Mouse (Mus musculus): ENCODE data around the gene Zfp689. TPM values are rescaled to one million over a fixed set of nuclear protein-coding genes. Genes with fewer than 3 reads are reported as not detected.
"Not testable (repeated sequence)": the region's sequence is repeated elsewhere in the genome, so short reads cannot be mapped to it uniquely, and the experiment has no call there.

The Zfp689 gene
- total RNA-seq, 1 experiment: 3.5 TPM

DNA sequence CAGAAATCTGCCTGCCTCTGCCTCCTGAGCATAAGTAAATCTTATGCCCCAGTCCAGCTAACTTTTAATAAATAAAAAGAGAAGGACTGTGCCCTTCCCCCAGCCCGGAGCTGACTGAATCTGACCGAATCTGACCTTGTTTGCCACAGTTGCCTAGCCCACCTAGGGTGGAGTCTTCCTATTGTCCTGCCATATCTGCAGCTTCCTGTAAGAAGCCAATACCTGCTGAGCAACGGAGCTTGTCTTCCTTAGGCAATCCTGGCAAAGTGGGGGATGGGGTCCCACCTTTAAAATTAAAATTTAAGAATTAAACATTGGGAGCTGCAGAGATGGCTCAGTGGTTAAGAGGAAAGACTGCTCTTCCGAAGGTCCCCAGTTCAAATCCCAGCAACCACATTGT lies 17.6 kb upstream of the Zfp689 start:
- Histone ChIP-seq H3K36me3 (ENCODE audit: control insufficient read depth, insufficient read depth, low read length, poor library complexity, severe bottlenecking) (peaks cover 11% of the 10 kb centered on the region), H3K9ac (ENCODE audit: insufficient read depth, low read depth, low read length, poor library complexity, severe bottlenecking) (no peak overlapping the region; the same call in 1 of the 2 replicates), H3K4me3 (ENCODE audit: insufficient read depth in 1 of 2, low read depth in 1 of 2, low read length in 2 of 2, poor library complexity in 1 of 2, severe bottlenecking in 1 of 2) (no peak overlapping the region), H3K27ac (ENCODE audit: insufficient read depth, low read depth, low read length, poor library complexity, severe bottlenecking) (peak overlapping the region; percentile 93; the same call in 1 of the 2 replicates), H3K4me1 (ENCODE audit: control insufficient read depth in 2 of 2, insufficient read depth in 2 of 2, low read length in 2 of 2, poor library complexity in 1 of 2) (no peaks in the 10 kb centered on the region), H3K9me3 (ENCODE audit: control insufficient read depth, insufficient read depth, low read depth, low read length) (0 out of 2 replicates have a peak, but pooled peaks cover 10% of the 10 kb centered on the region)
- in situ Hi-C loops (cut with MboI; ENCODE audit: low sequenced_read_pairs in 2 of 2, unreplicated experiment in 2 of 2): no loop called here
- DNase-seq (ENCODE audit: low read depth, low spot score): no peak
- TF ChIP-seq HCFC1 (IDR thresholded peaks at IDR 0.05; ENCODE audit: borderline replicate concordance, insufficient read depth, low read length) (no peak), ZNF384 (IDR thresholded peaks at IDR 0.05; ENCODE audit: low read depth, low read length) (no peak), MAFK (IDR thresholded peaks at IDR 0.05; ENCODE audit: insufficient read depth, low read depth, low read length) (no peak), CHD2 (IDR thresholded peaks at IDR 0.05; ENCODE audit: low read depth, low read length) (0 out of 2 replicates have a peak, but pooled peaks have one; percentile 22), ZC3H11A (IDR thresholded peaks at IDR 0.05; ENCODE audit: borderline replicate concordance, low read depth, low read length) (no peak)

DNA sequence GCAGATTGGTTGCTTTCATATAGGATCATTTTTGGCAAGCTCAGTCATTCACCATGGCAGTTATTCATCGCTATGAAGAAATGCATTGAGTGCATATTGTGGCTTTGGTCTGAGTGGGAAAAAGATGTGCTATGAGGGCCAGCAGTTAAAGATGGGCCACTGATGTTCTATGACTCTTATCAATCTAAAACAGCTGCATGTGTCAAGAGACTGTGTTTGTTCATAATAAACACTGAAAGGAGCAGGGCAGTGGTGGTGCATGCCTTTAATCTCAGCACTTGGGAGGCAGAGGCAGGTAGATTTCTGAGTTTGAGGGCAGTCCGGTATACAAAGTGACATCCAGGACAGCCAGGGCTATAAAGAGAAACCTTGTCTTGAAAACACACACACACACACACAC lies 16.7 kb upstream of the Zfp689 start:
- peaks cover 15% of the 10 kb centered on the region for H3K36me3 ChIP-seq (ENCODE audit: control insufficient read depth, insufficient read depth, low read length, poor library complexity, severe bottlenecking)
- H3K9ac ChIP-seq (ENCODE audit: insufficient read depth, low read depth, low read length, poor library complexity, severe bottlenecking); H3K4me3 ChIP-seq (ENCODE audit: insufficient read depth in 1 of 2, low read depth in 1 of 2, low read length in 2 of 2, poor library complexity in 1 of 2, severe bottlenecking in 1 of 2); in situ Hi-C loops (cut with MboI; ENCODE audit: low sequenced_read_pairs in 2 of 2, unreplicated experiment in 2 of 2); H3K4me1 ChIP-seq (ENCODE audit: control insufficient read depth in 2 of 2, insufficient read depth in 2 of 2, low read length in 2 of 2, poor library complexity in 1 of 2); DNase-seq (ENCODE audit: low read depth, low spot score): not testable (repeated sequence)
- H3K27ac ChIP-seq (ENCODE audit: insufficient read depth, low read depth, low read length, poor library complexity, severe bottlenecking): peak overlapping the region; percentile 93
- H3K9me3 ChIP-seq (ENCODE audit: control insufficient read depth, insufficient read depth, low read depth, low read length): peaks cover 12% of the 10 kb centered on the region; the same call in 1 of the 2 replicates

GRCm38 (mm10) chr7:127465191-127465590 lies 16.2 kb upstream of the Zfp689 start:
- Histone ChIP-seq H3K4me1 (ENCODE audit: control insufficient read depth in 2 of 2, insufficient read depth in 2 of 2, low read length in 2 of 2, poor library complexity in 1 of 2) (no peaks in the 10 kb centered on the region), H3K36me3 (ENCODE audit: control insufficient read depth, insufficient read depth, low read length, poor library complexity, severe bottlenecking) (peaks cover 16% of the 10 kb centered on the region), H3K9ac (ENCODE audit: insufficient read depth, low read depth, low read length, poor library complexity, severe bottlenecking) (no peak overlapping the region), H3K27ac (ENCODE audit: insufficient read depth, low read depth, low read length, poor library complexity, severe bottlenecking) (peak overlapping the region; percentile 93), H3K4me3 (ENCODE audit: insufficient read depth in 1 of 2, low read depth in 1 of 2, low read length in 2 of 2, poor library complexity in 1 of 2, severe bottlenecking in 1 of 2) (no peak overlapping the region), H3K9me3 (ENCODE audit: control insufficient read depth, insufficient read depth, low read depth, low read length) (peaks cover 12% of the 10 kb centered on the region; the same call in 1 of the 2 replicates)
- DNase-seq (ENCODE audit: low read depth, low spot score): no peak
- no peak for TF ChIP-seq HCFC1 (IDR thresholded peaks at IDR 0.05; ENCODE audit: borderline replicate concordance, insufficient read depth, low read length)
- TF ChIP-seq ZC3H11A (IDR thresholded peaks at IDR 0.05; ENCODE audit: borderline replicate concordance, low read depth, low read length): no peak
- no peak for TF ChIP-seq ZNF384 (IDR thresholded peaks at IDR 0.05; ENCODE audit: low read depth, low read length)
- no peak for TF ChIP-seq CHD2 (IDR thresholded peaks at IDR 0.05; ENCODE audit: low read depth, low read length)
- TF ChIP-seq MAFK (IDR thresholded peaks at IDR 0.05; ENCODE audit: insufficient read depth, low read depth, low read length): no peak
- in situ Hi-C loops (cut with MboI; ENCODE audit: low sequenced_read_pairs in 2 of 2, unreplicated experiment in 2 of 2): no loop called here

- not testable (repeated sequence) for H3K4me1 ChIP-seq (ENCODE audit: control insufficient read depth in 2 of 2, insufficient read depth in 2 of 2, low read length in 2 of 2, poor library complexity in 1 of 2)
These were observed 10.4 kb upstream of the Zfp689 start, which contains the start of gene Prr14 for GRCm38 (mm10) chr7:127459311-127459710. TSS of gene Prr14 (plus strand) at chr7:127459611.

GRCm38 (mm10) chr7:127458371-127459122 lies 9.6 kb upstream of the Zfp689 start:
- H3K9me3 ChIP-seq (ENCODE audit: control insufficient read depth, insufficient read depth, low read depth, low read length); DNase-seq (ENCODE audit: low read depth, low spot score); H3K4me1 ChIP-seq (ENCODE audit: control insufficient read depth in 2 of 2, insufficient read depth in 2 of 2, low read length in 2 of 2, poor library complexity in 1 of 2); in situ Hi-C loops (cut with MboI; ENCODE audit: low sequenced_read_pairs in 2 of 2, unreplicated experiment in 2 of 2); H3K4me3 ChIP-seq (ENCODE audit: insufficient read depth in 1 of 2, low read depth in 1 of 2, low read length in 2 of 2, poor library complexity in 1 of 2, severe bottlenecking in 1 of 2); H3K9ac ChIP-seq (ENCODE audit: insufficient read depth, low read depth, low read length, poor library complexity, severe bottlenecking): not testable (repeated sequence)
- H3K36me3 ChIP-seq (ENCODE audit: control insufficient read depth, insufficient read depth, low read length, poor library complexity, severe bottlenecking): peaks cover 19% of the 10 kb centered on the region
- peak; percentile 80; the same call in 1 of the 2 replicates for TF ChIP-seq ZNF384 (IDR thresholded peaks at IDR 0.05; ENCODE audit: low read depth, low read length)
- peak overlapping the region; percentile 2; the same call in 1 of the 2 replicates for H3K27ac ChIP-seq (ENCODE audit: insufficient read depth, low read depth, low read length, poor library complexity, severe bottlenecking)

More at GRCm38 (mm10) chr7:127459311-127459710, 10.4 kb upstream of the Zfp689 start, which contains the start of gene Prr14:
- H3K9me3 ChIP-seq (ENCODE audit: control insufficient read depth, insufficient read depth, low read depth, low read length); DNase-seq (ENCODE audit: low read depth, low spot score); H3K9ac ChIP-seq (ENCODE audit: insufficient read depth, low read depth, low read length, poor library complexity, severe bottlenecking); H3K4me3 ChIP-seq (ENCODE audit: insufficient read depth in 1 of 2, low read depth in 1 of 2, low read length in 2 of 2, poor library complexity in 1 of 2, severe bottlenecking in 1 of 2); H3K27ac ChIP-seq (ENCODE audit: insufficient read depth, low read depth, low read length, poor library complexity, severe bottlenecking); in situ Hi-C loops (cut with MboI; ENCODE audit: low sequenced_read_pairs in 2 of 2, unreplicated experiment in 2 of 2): not testable (repeated sequence)
- peaks cover 19% of the 10 kb centered on the region for H3K36me3 ChIP-seq (ENCODE audit: control insufficient read depth, insufficient read depth, low read length, poor library complexity, severe bottlenecking)

Measured in ES-E14 (cell line).